In genomic region chr10:83631775-83632174, GRCm38 (mm10) we compare ENCODE assay signal across 19 mouse cellular contexts. TPM values are rescaled to one million over a fixed set of nuclear protein-coding genes. Genes with fewer than 3 reads are reported as not detected.
DNase-seq lines count a peak whose midpoint lies in the region; ATAC-seq and TF ChIP-seq lines count a peak whose summit lies in the region.
"Had no signal": no experiment of that assay in that cellular context is flagged by ENCODE, and none has a peak within 500 bp of the region (broad histone marks: within the 10 kb centered on the region; RNA-seq: fewer than 3 reads in every experiment).

No protein-coding gene starts in this region.

- no peaks in the 10 kb centered on the region; the same call in 1 of the 2 replicates for H3K36me3 ChIP-seq in forebrain, embryonic 14.5 days (ENCODE audit: control insufficient read depth, insufficient read depth, low read length)
- 0 out of 2 replicates have a peak, but pooled peaks cover 17% of the 10 kb centered on the region for H3K36me3 ChIP-seq in forebrain, embryonic 12.5 days (replicated peaks)
- H3K36me3 ChIP-seq in hindbrain, postnatal 0 days (ENCODE audit: insufficient read depth, low read length): peaks cover 5% of the 10 kb centered on the region; the same call in 1 of the 2 replicates
- H3K36me3 ChIP-seq: intestine, embryonic 15.5 days had no signal

- TF ChIP-seq CTCF in layer of hippocampus, adult 2 months (conservative IDR thresholded peaks at IDR 0.05): no peak
- no peak for TF ChIP-seq CTCF in hindbrain, postnatal 0 days (IDR thresholded peaks at IDR 0.05; ENCODE audit: low read depth)

- no peak overlapping the region for H3K4me3 ChIP-seq in forebrain, embryonic 14.5 days (ENCODE audit: low read depth, low read length)
- no peak overlapping the region for H3K4me3 ChIP-seq in forebrain, embryonic 12.5 days (replicated peaks)
- H3K4me3 ChIP-seq in layer of hippocampus, adult 2 months: no peak overlapping the region
- H3K4me3 ChIP-seq in hindbrain, postnatal 0 days (ENCODE audit: low read length): no peak overlapping the region
- H3K4me3 ChIP-seq: embryonic facial prominence, embryonic 15.5 days; heart, embryonic 12.5 days; intestine, embryonic 15.5 days; limb, embryonic 15.5 days; neural tube, embryonic 15.5 days had no signal

- WGBS in forebrain, embryonic 14.5 days: 92% methylated on average over 10 of the region's 10 CpGs
- WGBS in forebrain, embryonic 12.5 days: 90% methylated on average over 10 of the region's 10 CpGs
- 77% methylated on average over 10 of the region's 10 CpGs for WGBS in hindbrain, postnatal 0 days

- H3K27ac ChIP-seq in forebrain, embryonic 14.5 days (ENCODE audit: low read depth, low read length): peak overlapping the region; percentile 44; the same call in 1 of the 2 replicates
- H3K27ac ChIP-seq in forebrain, embryonic 12.5 days: no peak overlapping the region
- peak overlapping the region; percentile 78 for H3K27ac ChIP-seq in layer of hippocampus, adult 2 months
- H3K27ac ChIP-seq in hindbrain, postnatal 0 days: peak overlapping the region; percentile 71; the same call in 1 of the 2 replicates
- H3K27ac ChIP-seq: embryonic facial prominence, embryonic 15.5 days; intestine, embryonic 15.5 days; limb, embryonic 15.5 days had no signal

- H3K9me3 ChIP-seq in forebrain, embryonic 14.5 days (replicated peaks; ENCODE audit: control insufficient read depth, low read length): no peaks in the 10 kb centered on the region
- no peaks in the 10 kb centered on the region for H3K9me3 ChIP-seq in forebrain, embryonic 12.5 days
- H3K9me3 ChIP-seq in hindbrain, postnatal 0 days (ENCODE audit: low read length): no peaks in the 10 kb centered on the region
- H3K9me3 ChIP-seq: embryonic facial prominence, embryonic 15.5 days; heart, embryonic 12.5 days; intestine, embryonic 15.5 days; limb, embryonic 15.5 days; neural tube, embryonic 15.5 days had no signal

- H3K4me1 ChIP-seq in forebrain, embryonic 14.5 days (ENCODE audit: control insufficient read depth, insufficient read depth, low read length): peaks cover 4% of the 10 kb centered on the region; the same call in 1 of the 2 replicates
- H3K4me1 ChIP-seq in forebrain, embryonic 12.5 days: peaks cover 12% of the 10 kb centered on the region
- H3K4me1 ChIP-seq in hindbrain, postnatal 0 days (ENCODE audit: insufficient read depth, low read length): 0 out of 2 replicates have a peak, but pooled peaks cover 3% of the 10 kb centered on the region

- H3K4me2 ChIP-seq in forebrain, embryonic 14.5 days (ENCODE audit: low read length): no peak overlapping the region
- no peak overlapping the region for H3K4me2 ChIP-seq in forebrain, embryonic 12.5 days
- H3K4me2 ChIP-seq in hindbrain, postnatal 0 days (ENCODE audit: low read depth, low read length): no peak overlapping the region
- H3K4me2 ChIP-seq: embryonic facial prominence, embryonic 15.5 days; heart, embryonic 12.5 days; intestine, embryonic 15.5 days; limb, embryonic 15.5 days; neural tube, embryonic 15.5 days had no signal

- no peak for DNase-seq in forebrain, embryonic 14.5 days (ENCODE audit: low spot score)
- DNase-seq in layer of hippocampus, adult 2 months (ENCODE audit: low spot score in 2 of 2): no peak
- no peak for DNase-seq in layer of hippocampus, postnatal 25 days (ENCODE audit: extremely low spot score in 1 of 2, low spot score in 1 of 2)
- peak; percentile 56 for DNase-seq in cerebellum, adult 8-10 months
- no peak for DNase-seq in hindbrain, postnatal 0 days (ENCODE audit: low spot score)
- no peak for DNase-seq in urinary bladder, postnatal 10 days (ENCODE audit: low spot score)
- DNase-seq: adrenal gland, postnatal 36 days; B cell, adult 2 months; heart, postnatal 36 days; layer of hippocampus, postnatal 36 days; right cerebral cortex, postnatal 25 days had no signal

- no peaks in the 10 kb centered on the region for H3K27me3 ChIP-seq in forebrain, embryonic 14.5 days (replicated peaks; ENCODE audit: control insufficient read depth, insufficient read depth, low read length)
- H3K27me3 ChIP-seq in forebrain, embryonic 12.5 days: no peaks in the 10 kb centered on the region
- H3K27me3 ChIP-seq in hindbrain, postnatal 0 days (ENCODE audit: insufficient read depth, low read length): no peaks in the 10 kb centered on the region
- H3K27me3 ChIP-seq: embryonic facial prominence, embryonic 15.5 days; heart, embryonic 12.5 days; intestine, embryonic 15.5 days; limb, embryonic 15.5 days; neural tube, embryonic 15.5 days had no signal

- no peak for ATAC-seq in forebrain, embryonic 14.5 days
- no peak for ATAC-seq in forebrain, embryonic 12.5 days (ENCODE audit: low FRiP score)
- no peak for ATAC-seq in hindbrain, postnatal 0 days
- ATAC-seq: intestine, embryonic 15.5 days; lung, postnatal 0 days; midbrain, embryonic 16.5 days had no signal

- H3K9ac ChIP-seq in forebrain, embryonic 14.5 days (ENCODE audit: low read length): no peak overlapping the region
- no peak overlapping the region for H3K9ac ChIP-seq in forebrain, embryonic 12.5 days
- H3K9ac ChIP-seq in hindbrain, postnatal 0 days (replicated peaks; ENCODE audit: low read length): no peak overlapping the region
- H3K9ac ChIP-seq: embryonic facial prominence, embryonic 15.5 days; heart, embryonic 12.5 days; intestine, embryonic 15.5 days; limb, embryonic 15.5 days; neural tube, embryonic 15.5 days had no signal

RNA-seq across cellular contexts. Expression of gene Appl2, which starts 16.8 kb away (rescaled TPM):
- 20.2 and 23.2 TPM in 2 replicates for polyA plus RNA-seq in forebrain, embryonic 14.5 days (2014; fragmentation: Nextera tagmentation; extraction: Ambion mirVana)
- polyA plus RNA-seq in forebrain, embryonic 12.5 days (2016; fragmentation: Nextera tagmentation; extraction: Ambion mirVana): 41.4 and 47.6 TPM in 2 replicates
- total RNA-seq in layer of hippocampus, adult 2 months (2021): 10 to 100 TPM; 81.1 to 95.5 TPM
- 10 to 100 TPM; 65.5 to 76.2 TPM for total RNA-seq in layer of hippocampus, postnatal 25 days (2021)
- 42.2 and 65.0 TPM in 2 replicates for total RNA-seq in hindbrain, postnatal 0 days (2014; rRNA removed)
- 45.2 and 48.6 TPM in 2 replicates for polyA plus RNA-seq in hindbrain, postnatal 0 days (2015; fragmentation: Nextera tagmentation; extraction: Ambion mirVana)
